Mouse (Mus musculus): Measurements from ENCODE around the gene Arhgap25.

Arhgap25 gene

GRCm38 (mm10) chr6:87451771-87452170, 81.3 kb downstream of the Arhgap25 start:
- intact Hi-C loops (cut with DNase I), result loop anchor here (5.0 kb wide), 2 partner anchors 39 to 54 kb away; no protein-coding TSS in a partner anchor

- intact Hi-C loops (cut with DNase I), result loop anchor here (5.0 kb wide), 2 partner anchors 39 to 54 kb away; no protein-coding TSS in a partner anchor
These were observed 82.0 kb downstream of the Arhgap25 start for GRCm38 (mm10) chr6:87451016-87451415.

GRCm38 (mm10) chr6:87449534-87449933, 83.5 kb downstream of the Arhgap25 start:
- intact Hi-C loops (cut with DNase I), result no loop called here

GRCm38 (mm10) chr6:87447217-87447616, 85.8 kb downstream of the Arhgap25 start:
- intact Hi-C loops (cut with DNase I), result no loop called here

GRCm38 (mm10) chr6:87445222-87445621, 87.8 kb downstream of the Arhgap25 start:
- intact Hi-C loops (cut with DNase I), result no loop called here

GRCm38 (mm10) chr6:87443253-87443652, 89.8 kb downstream of the Arhgap25 start:
- intact Hi-C loops (cut with DNase I), result no loop called here

GRCm38 (mm10) chr6:87436745-87437144, 96.3 kb downstream of the Arhgap25 start:
- intact Hi-C loops (cut with DNase I), result no loop called here

- intact Hi-C loops (cut with DNase I), result no loop called here
These were observed 97.3 kb downstream of the Arhgap25 start for GRCm38 (mm10) chr6:87435791-87436190.

GRCm38 (mm10) chr6:87428487-87429044, 104.5 kb downstream of the Arhgap25 start, which contains the start of gene Bmp10:
Gene Bmp10, plus strand, starts transcription at chr6:87428994.
- intact Hi-C loops (cut with DNase I), result no loop called here

GRCm38 (mm10) chr6:87427616-87428015, 105.4 kb downstream of the Arhgap25 start:
- intact Hi-C loops (cut with DNase I), result no loop called here

- intact Hi-C loops (cut with DNase I), result no loop called here
These were observed 106.1 kb downstream of the Arhgap25 start for GRCm38 (mm10) chr6:87426954-87427353.

- intact Hi-C loops (cut with DNase I), result no loop called here
These were observed 108.8 kb downstream of the Arhgap25 start for GRCm38 (mm10) chr6:87424037-87424816.

GRCm38 (mm10) chr6:87422304-87422703, 110.8 kb downstream of the Arhgap25 start:
- intact Hi-C loops (cut with DNase I), result no loop called here

- intact Hi-C loops (cut with DNase I), result loop anchor here (5.0 kb wide), 1 partner anchor 40 kb away; no protein-coding TSS in a partner anchor
These were observed 121.0 kb downstream of the Arhgap25 start for GRCm38 (mm10) chr6:87412011-87412410.

Data from adrenal gland (tissue).